ENCODE assay signal across 9 mouse cellular contexts in the genomic region with DNA sequence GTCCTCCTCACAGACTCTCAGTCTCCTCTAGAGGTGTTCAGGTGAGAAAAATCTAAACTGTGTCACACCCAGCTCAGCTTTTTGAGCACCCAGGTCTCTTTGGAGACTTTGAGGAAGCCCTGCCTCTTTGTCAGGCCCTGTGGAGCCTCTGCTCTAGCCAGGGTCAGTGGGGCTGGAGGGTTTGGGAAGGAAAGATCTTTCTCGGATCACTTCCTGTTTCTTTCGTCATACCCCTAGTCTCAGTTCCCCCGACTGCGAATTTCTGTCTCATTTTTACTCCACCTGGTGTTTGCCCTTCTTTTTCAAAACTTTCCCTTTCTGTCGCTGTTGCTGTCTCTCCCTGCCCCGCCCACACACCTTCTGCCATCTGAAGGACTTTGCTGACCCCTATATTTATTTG. TPM values are rescaled to one million over a fixed set of nuclear protein-coding genes. Genes with fewer than 3 reads are reported as not detected.
DNase-seq lines count a peak whose midpoint lies in the region; ATAC-seq and TF ChIP-seq lines count a peak whose summit lies in the region.
"Had no signal": no experiment of that assay in that cellular context is flagged by ENCODE, and none has a peak within 500 bp of the region (broad histone marks: within the 10 kb centered on the region; RNA-seq: fewer than 3 reads in every experiment).

No protein-coding gene starts in this region.

- intact Hi-C loops in gastrocnemius, postnatal 36 days (cut with DNase I), result no loop called here

- no peak for TF ChIP-seq POLR2A in cortical plate, adult 2 months (IDR thresholded peaks at IDR 0.05; ENCODE audit: extremely low read depth, insufficient read depth, low read length)

- H3K4me2 ChIP-seq in forebrain, embryonic 15.5 days (replicated peaks), result no peak overlapping the region
- H3K4me2 ChIP-seq in limb, embryonic 12.5 days, result 0 out of 2 replicates have a peak overlapping the region, but pooled peaks have one; percentile 87
- H3K4me2 ChIP-seq in liver, embryonic 16.5 days (ENCODE audit: low read depth, low read length), result no peak overlapping the region

- TF ChIP-seq CTCF in cortical plate, adult 2 months (IDR thresholded peaks at IDR 0.05; ENCODE audit: extremely low read depth, insufficient read depth, low read length), result no peak

- DNase-seq in forebrain, embryonic 10.5 days (ENCODE audit: extremely low spot score, low spot score), result no peak
- DNase-seq in limb, embryonic 10.5 days (ENCODE audit: low spot score), result no peak
- DNase-seq in gastrocnemius, postnatal 36 days, result no peak
- no peak for DNase-seq in gastrocnemius, adult 8-10 months (ENCODE audit: low spot score in 2 of 2)
- DNase-seq: right cerebral cortex, adult 18-20 months had no signal

- no peak overlapping the region for H3K4me3 ChIP-seq in forebrain, embryonic 15.5 days
- H3K4me3 ChIP-seq in forebrain, embryonic 10.5 days, result no peak overlapping the region
- H3K4me3 ChIP-seq in limb, embryonic 12.5 days (replicated peaks), result no peak overlapping the region
- H3K4me3 ChIP-seq in limb, embryonic 10.5 days, result no peak overlapping the region
- H3K4me3 ChIP-seq in cortical plate, adult 2 months (ENCODE audit: insufficient read depth, low read length), result peak overlapping the region; percentile 94; the same call in 1 of the 2 replicates
- H3K4me3 ChIP-seq in liver, embryonic 16.5 days (ENCODE audit: low read depth, low read length), result no peak overlapping the region

- H3K36me3 ChIP-seq in forebrain, embryonic 15.5 days, result peaks cover 57% of the 10 kb centered on the region
- H3K36me3 ChIP-seq in forebrain, embryonic 10.5 days (replicated peaks), result peaks cover 74% of the 10 kb centered on the region
- peaks cover 68% of the 10 kb centered on the region for H3K36me3 ChIP-seq in limb, embryonic 12.5 days
- H3K36me3 ChIP-seq in limb, embryonic 10.5 days, result peaks cover 63% of the 10 kb centered on the region
- H3K36me3 ChIP-seq in liver, embryonic 16.5 days (ENCODE audit: control insufficient read depth, insufficient read depth), result peaks cover 19% of the 10 kb centered on the region

- peaks cover 19% of the 10 kb centered on the region for H3K4me1 ChIP-seq in forebrain, embryonic 15.5 days
- H3K4me1 ChIP-seq in forebrain, embryonic 10.5 days, result peaks cover 25% of the 10 kb centered on the region
- H3K4me1 ChIP-seq in limb, embryonic 12.5 days (replicated peaks), result peaks cover 11% of the 10 kb centered on the region
- peaks cover 16% of the 10 kb centered on the region for H3K4me1 ChIP-seq in limb, embryonic 10.5 days
- H3K4me1 ChIP-seq in cortical plate, adult 2 months (ENCODE audit: control insufficient read depth, insufficient read depth, low read length), result 0 out of 2 replicates have a peak, but pooled peaks cover 3% of the 10 kb centered on the region
- peaks cover 45% of the 10 kb centered on the region for H3K4me1 ChIP-seq in liver, embryonic 16.5 days (ENCODE audit: control insufficient read depth, low read depth, low read length)

- peak overlapping the region; percentile 83; the same call in 1 of the 2 replicates for H3K9ac ChIP-seq in forebrain, embryonic 15.5 days (replicated peaks)
- 0 out of 2 replicates have a peak overlapping the region, but pooled peaks have one; percentile 8 for H3K9ac ChIP-seq in limb, embryonic 12.5 days (replicated peaks)
- no peak overlapping the region for H3K9ac ChIP-seq in liver, embryonic 16.5 days (ENCODE audit: low read depth, low read length)

- ATAC-seq in forebrain, embryonic 15.5 days (replicated peaks), result no peak
- no peak for ATAC-seq in limb, embryonic 12.5 days (ENCODE audit: insufficient number of reproducible peaks, insufficient read depth, low FRiP score, low TSS enrichment, low read depth)
- ATAC-seq in liver, embryonic 16.5 days (ENCODE audit: low read depth), result no peak

- no peak overlapping the region for H3K27ac ChIP-seq in forebrain, embryonic 15.5 days (replicated peaks)
- no peak overlapping the region for H3K27ac ChIP-seq in forebrain, embryonic 10.5 days
- no peak overlapping the region for H3K27ac ChIP-seq in limb, embryonic 12.5 days
- H3K27ac ChIP-seq in limb, embryonic 10.5 days, result no peak overlapping the region
- no peak overlapping the region for H3K27ac ChIP-seq in cortical plate, adult 2 months (ENCODE audit: insufficient read depth, low read length)
- H3K27ac ChIP-seq in liver, embryonic 16.5 days (ENCODE audit: low read length), result peak overlapping the region; percentile 26; the same call in 1 of the 2 replicates

- no peaks in the 10 kb centered on the region for H3K9me3 ChIP-seq in forebrain, embryonic 15.5 days
- H3K9me3 ChIP-seq in forebrain, embryonic 10.5 days, result no peaks in the 10 kb centered on the region
- no peaks in the 10 kb centered on the region for H3K9me3 ChIP-seq in limb, embryonic 12.5 days
- H3K9me3 ChIP-seq in limb, embryonic 10.5 days (replicated peaks), result no peaks in the 10 kb centered on the region
- no peaks in the 10 kb centered on the region for H3K9me3 ChIP-seq in liver, embryonic 16.5 days (replicated peaks; ENCODE audit: control insufficient read depth, low read length)

- WGBS in forebrain, embryonic 15.5 days, result 90% methylated on average over 6 of the region's 6 CpGs
- 90% methylated on average over 6 of the region's 6 CpGs for WGBS in forebrain, embryonic 10.5 days
- WGBS in limb, embryonic 12.5 days, result 84% methylated on average over 6 of the region's 6 CpGs
- WGBS in limb, embryonic 10.5 days, result 84% methylated on average over 6 of the region's 6 CpGs
- 39% methylated on average over 6 of the region's 6 CpGs for WGBS in liver, embryonic 16.5 days (ENCODE audit: insufficient replicate concordance)

- H3K27me3 ChIP-seq in forebrain, embryonic 15.5 days, result no peaks in the 10 kb centered on the region
- no peaks in the 10 kb centered on the region for H3K27me3 ChIP-seq in forebrain, embryonic 10.5 days (ENCODE audit: poor library complexity, severe bottlenecking)
- no peaks in the 10 kb centered on the region for H3K27me3 ChIP-seq in limb, embryonic 12.5 days
- no peaks in the 10 kb centered on the region for H3K27me3 ChIP-seq in limb, embryonic 10.5 days (ENCODE audit: low read depth, poor library complexity, severe bottlenecking)
- H3K27me3 ChIP-seq in liver, embryonic 16.5 days (ENCODE audit: control insufficient read depth, insufficient read depth, low read depth, low read length), result no peaks in the 10 kb centered on the region

RNA-seq across cellular contexts. Expression of gene Nckipsd, which starts 1.6 kb away (rescaled TPM):
- polyA plus RNA-seq in forebrain, embryonic 15.5 days (2015; fragmentation: Nextera tagmentation; extraction: Ambion mirVana), result 21.1 and 21.2 TPM in 2 replicates
- 14.1 and 18.8 TPM in 2 replicates for polyA plus RNA-seq in forebrain, embryonic 10.5 days (2016; fragmentation: Nextera tagmentation; extraction: Ambion mirVana)
- 19.3 and 21.6 TPM in 2 replicates for polyA plus RNA-seq in limb, embryonic 12.5 days (2016; fragmentation: Nextera tagmentation; extraction: Ambion mirVana)
- 13.0 and 21.0 TPM in 2 replicates for polyA plus RNA-seq in limb, embryonic 10.5 days (2016; fragmentation: Nextera tagmentation; extraction: Ambion mirVana)
- 65.0 and 66.8 TPM in 2 replicates for polyA plus RNA-seq in cortical plate, adult 2 months (2012; rRNA removed)
- 3.5 and 3.6 TPM in 2 replicates for polyA plus RNA-seq in liver, embryonic 16.5 days (2015; fragmentation: Nextera tagmentation; extraction: Ambion mirVana)
- 1 to 10 TPM; 2.8 to 3.2 TPM for total RNA-seq in gastrocnemius, postnatal 36 days (2021)
- total RNA-seq in gastrocnemius, adult 8-10 months (2022), result 1 to 10 TPM; 3.6 to 4.9 (median 4.2) TPM

RNA-seq across cellular contexts. Expression of gene Celsr3, which starts 16.4 kb away (rescaled TPM):
- 16.7 and 20.0 TPM in 2 replicates for polyA plus RNA-seq in forebrain, embryonic 15.5 days (2015; fragmentation: Nextera tagmentation; extraction: Ambion mirVana)
- 1.5 and 2.1 TPM in 2 replicates for polyA plus RNA-seq in forebrain, embryonic 10.5 days (2016; fragmentation: Nextera tagmentation; extraction: Ambion mirVana)
- 0.14 and 0.30 TPM in 2 replicates for polyA plus RNA-seq in limb, embryonic 12.5 days (2016; fragmentation: Nextera tagmentation; extraction: Ambion mirVana)
- polyA plus RNA-seq in limb, embryonic 10.5 days (2016; fragmentation: Nextera tagmentation; extraction: Ambion mirVana), result 0.06 and 0.14 TPM in 2 replicates
- 74.3 and 75.8 TPM in 2 replicates for polyA plus RNA-seq in cortical plate, adult 2 months (2012; rRNA removed)
- polyA plus RNA-seq in liver, embryonic 16.5 days (2015; fragmentation: Nextera tagmentation; extraction: Ambion mirVana), result 0.16 and 0.22 TPM in 2 replicates
- not detected for total RNA-seq in gastrocnemius, postnatal 36 days (2021)
- under 1 TPM in 1 of 4 experiments, not detected in 3; 0.05 TPM for total RNA-seq in gastrocnemius, adult 8-10 months (2022)

RNA-seq across cellular contexts. Expression of gene Ip6k2, which starts 26.1 kb away (rescaled TPM):
- polyA plus RNA-seq in forebrain, embryonic 15.5 days (2015; fragmentation: Nextera tagmentation; extraction: Ambion mirVana), result 206 and 208 TPM in 2 replicates
- polyA plus RNA-seq in forebrain, embryonic 10.5 days (2016; fragmentation: Nextera tagmentation; extraction: Ambion mirVana), result 78.3 and 89.3 TPM in 2 replicates
- 144 and 146 TPM in 2 replicates for polyA plus RNA-seq in limb, embryonic 12.5 days (2016; fragmentation: Nextera tagmentation; extraction: Ambion mirVana)
- 93.9 and 121 TPM in 2 replicates for polyA plus RNA-seq in limb, embryonic 10.5 days (2016; fragmentation: Nextera tagmentation; extraction: Ambion mirVana)
- 145 and 162 TPM in 2 replicates for polyA plus RNA-seq in cortical plate, adult 2 months (2012; rRNA removed)
- 12.4 and 13.6 TPM in 2 replicates for polyA plus RNA-seq in liver, embryonic 16.5 days (2015; fragmentation: Nextera tagmentation; extraction: Ambion mirVana)
- total RNA-seq in gastrocnemius, postnatal 36 days (2021), result 10 to 100 TPM in 1 of 2 experiments, 1 to 10 TPM in 1; 9.9 to 14.5 TPM
- total RNA-seq in gastrocnemius, adult 8-10 months (2022), result 10 to 100 TPM; 12.0 to 15.8 (median 14.2) TPM

RNA-seq across cellular contexts. Expression of gene Slc26a6, which starts 43.4 kb away (rescaled TPM):
- 9.0 and 9.8 TPM in 2 replicates for polyA plus RNA-seq in forebrain, embryonic 15.5 days (2015; fragmentation: Nextera tagmentation; extraction: Ambion mirVana)
- polyA plus RNA-seq in forebrain, embryonic 10.5 days (2016; fragmentation: Nextera tagmentation; extraction: Ambion mirVana), result 11.5 and 11.6 TPM in 2 replicates
- polyA plus RNA-seq in limb, embryonic 12.5 days (2016; fragmentation: Nextera tagmentation; extraction: Ambion mirVana), result 16.3 and 20.1 TPM in 2 replicates
- polyA plus RNA-seq in limb, embryonic 10.5 days (2016; fragmentation: Nextera tagmentation; extraction: Ambion mirVana), result 9.7 and 13.7 TPM in 2 replicates
- 15.9 and 20.8 TPM in 2 replicates for polyA plus RNA-seq in cortical plate, adult 2 months (2012; rRNA removed)
- 4.8 and 4.9 TPM in 2 replicates for polyA plus RNA-seq in liver, embryonic 16.5 days (2015; fragmentation: Nextera tagmentation; extraction: Ambion mirVana)
- total RNA-seq in gastrocnemius, postnatal 36 days (2021), result 10 to 100 TPM; 16.5 to 19.3 TPM
- total RNA-seq in gastrocnemius, adult 8-10 months (2022), result 10 to 100 TPM; 14.6 to 25.3 (median 16.4) TPM
